Mouse (Mus musculus) liver, embryonic 14.5 days (tissue): ENCODE data around the gene Tcp11.

Experiments used
- CTCF ChIP-seq: IDR thresholded peaks from 2 replicates; pipeline ENCODE4 v1.5.1; 2016; ENCODE audit warnings: antibody characterized with exemption, low read depth, control low read depth
- EP300 ChIP-seq: IDR thresholded peaks from 2 replicates; pipeline ENCODE4 v1.6.1; 2016; ENCODE audit warnings: antibody characterized with exemption, low read depth

DNA sequence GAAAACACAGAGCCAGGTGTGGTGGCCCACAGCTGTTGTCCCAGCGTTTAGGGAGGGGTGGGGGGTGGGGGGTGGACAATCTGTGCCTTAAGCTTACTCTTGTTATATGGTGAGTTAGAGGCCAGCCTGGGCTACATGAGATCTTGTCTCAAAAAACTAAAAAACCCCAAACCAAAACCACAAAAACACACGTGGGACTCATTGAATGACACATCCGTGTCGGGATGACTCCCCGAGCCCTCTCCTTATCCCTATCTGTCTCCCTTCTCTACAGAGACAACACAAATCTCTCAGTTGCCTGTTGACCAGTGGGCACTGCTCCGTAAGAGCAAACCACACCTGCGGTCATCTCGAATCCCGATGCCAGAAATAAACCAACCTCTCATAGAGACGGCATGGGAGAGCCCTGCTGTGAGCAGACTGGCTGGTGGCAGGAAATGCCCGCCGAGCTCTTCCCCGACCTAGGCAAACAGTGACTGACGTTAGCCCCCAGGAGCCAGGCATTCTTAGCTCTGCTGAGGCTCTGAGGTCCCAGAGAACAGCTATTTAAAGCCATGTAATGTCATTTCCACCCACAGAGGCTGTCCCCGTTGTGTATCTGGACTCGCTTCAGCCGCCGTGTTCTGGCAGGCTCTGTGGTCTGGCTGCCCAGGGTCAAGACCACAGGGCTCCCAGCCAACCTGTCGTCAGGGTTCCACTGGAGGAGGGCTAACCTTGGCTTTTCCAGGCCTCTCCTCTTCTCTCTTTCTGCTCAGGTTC lies 37.2 kb upstream of the Tcp11 start:
- no peak for TF ChIP-seq CTCF
- TF ChIP-seq EP300 = no peak
